Mouse (Mus musculus) lung, adult 2 months (tissue): ENCODE measurements at regions not wholly inside any gene's neighbourhood (a gene's known extent, or its start where the extent isn't known, plus 50 kb on each side); places are given as distances from the start of the nearest gene placed in this dataset.
A peak's percentile ranks its signal among the peaks of the same experiment; 100 is the strongest.

ENCODE experiments used
- DNase-seq: peaks from one replicate; pipeline ENCODE4 v3.0.0; 2022
- H3K4me1 ChIP-seq: fragments of 200-500 bp; 2 replicates; pipeline ENCODE4 v1.6.1; 2011; ENCODE audit warnings: low read length; ENCODE audit not compliant: control insufficient read depth, insufficient read depth
- H3K4me3 ChIP-seq: fragments of 200-500 bp; replicated peaks from 2 replicates; pipeline ENCODE3; 2011; ENCODE audit warnings: low read depth, mild to moderate bottlenecking, control low read depth, low read length; ENCODE audit errors: extremely low read depth
- CTCF ChIP-seq: fragments of 200-500 bp; IDR thresholded peaks from 2 replicates; pipeline ENCODE4 v1.5.1; 2011; ENCODE audit warnings: mild to moderate bottlenecking, low read length, control low read depth; ENCODE audit not compliant: insufficient read depth
- POLR2A ChIP-seq: fragments of 200-500 bp; IDR thresholded peaks from 2 replicates; pipeline ENCODE4 v1.6.1; 2011; ENCODE audit warnings: low read depth, mild to moderate bottlenecking, control low read depth, low read length, borderline replicate concordance; ENCODE audit errors: extremely low read depth
- WGBS: fragments of 180-500 bp; shearing (Covaris S2); methylation state at CpG from one replicate; pipeline ENCODE4 v1.1.7; 2018; 5-methylcytosine and 5-hydroxymethylcytosine counted together

- TF ChIP-seq CTCF (no peak), POLR2A (no peak)
- Histone ChIP-seq H3K4me1 (no peaks in the 10 kb centered on the region), H3K4me3 (no peak overlapping the region)
- WGBS: 83% methylated on average over 3 of the region's 3 CpGs
- no peak for DNase-seq
Measured at GRCm38 (mm10) chr4:105384826-105385225, 227.7 kb downstream of the Plpp3 start.

DNA sequence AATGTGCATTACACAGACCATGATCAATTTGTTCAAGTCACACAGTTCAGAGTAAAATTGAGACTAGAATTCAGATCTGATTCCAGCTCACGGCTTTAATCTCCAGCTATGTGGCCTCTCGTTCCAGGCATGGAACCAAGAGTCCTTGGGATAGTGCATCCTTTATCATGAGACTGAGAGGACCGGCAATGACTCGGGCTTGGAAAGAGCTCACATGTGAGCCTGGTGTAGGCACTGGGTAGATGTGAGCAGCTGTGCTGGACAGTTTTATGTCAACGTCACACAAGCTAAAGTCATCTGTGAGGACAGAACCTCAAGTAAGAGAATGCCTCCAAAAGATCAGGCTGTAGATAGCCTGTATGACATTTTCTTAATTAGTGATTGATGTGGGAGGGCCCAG lies 228.3 kb downstream of the Plpp3 start:
- TF ChIP-seq POLR2A (no peak), CTCF (no peak)
- Histone ChIP-seq H3K4me3 (no peak overlapping the region), H3K4me1 (no peaks in the 10 kb centered on the region)
- WGBS: 89% methylated on average over 5 of the region's 5 CpGs
- no peak for DNase-seq

- DNase-seq: no peak
- no peak for TF ChIP-seq POLR2A
- TF ChIP-seq CTCF: no peak
- Histone ChIP-seq H3K4me3 (no peak overlapping the region), H3K4me1 (no peaks in the 10 kb centered on the region; the same call in 1 of the 2 replicates)
- WGBS: 22% methylated on average over 5 of the region's 5 CpGs
Measured at GRCm38 (mm10) chr4:105390378-105390777, 233.2 kb downstream of the Plpp3 start.

DNA sequence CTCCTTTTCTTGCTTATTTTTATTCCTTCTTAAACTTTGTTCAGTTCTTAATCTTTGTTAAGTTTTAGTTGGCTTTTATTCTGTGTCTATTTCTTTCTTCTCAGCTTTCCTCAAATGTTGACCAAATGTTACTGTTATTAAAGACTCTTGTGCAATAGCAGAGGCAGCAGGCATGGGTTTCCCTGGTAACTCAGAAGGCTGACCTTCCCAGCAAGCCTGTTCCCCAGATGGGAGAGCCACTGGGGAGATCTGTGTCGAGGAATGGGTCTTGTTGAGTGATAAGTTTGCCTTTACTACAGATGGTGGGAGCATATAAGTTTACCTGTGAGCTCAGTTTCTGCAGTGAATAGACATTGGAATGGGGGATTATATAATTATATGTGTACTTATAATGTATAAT lies 237.2 kb downstream of the Plpp3 start:
- 58% methylated on average over 1 of the region's 1 CpGs for WGBS
- no peak for DNase-seq
- no peaks in the 10 kb centered on the region; the same call in 1 of the 2 replicates for H3K4me1 ChIP-seq
- no peak for TF ChIP-seq CTCF
- no peak for TF ChIP-seq POLR2A
- no peak overlapping the region for H3K4me3 ChIP-seq

- no peak for DNase-seq
- H3K4me3 ChIP-seq: no peak overlapping the region
- no peaks in the 10 kb centered on the region for H3K4me1 ChIP-seq
- 51% methylated on average over 2 of the region's 2 CpGs for WGBS
- TF ChIP-seq CTCF (no peak), POLR2A (no peak)
Measured at GRCm38 (mm10) chr4:105397451-105397850, 240.3 kb downstream of the Plpp3 start.

GRCm38 (mm10) chr4:105402021-105402420 lies 244.9 kb downstream of the Plpp3 start:
- 62% methylated on average over 3 of the region's 3 CpGs for WGBS
- DNase-seq: no peak
- peaks cover 3% of the 10 kb centered on the region for H3K4me1 ChIP-seq
- H3K4me3 ChIP-seq: no peak overlapping the region
- no peak for TF ChIP-seq POLR2A

GRCm38 (mm10) chr4:105403169-105403568 lies 246.0 kb downstream of the Plpp3 start:
- peaks cover 3% of the 10 kb centered on the region for H3K4me1 ChIP-seq
- WGBS: 40% methylated on average over 3 of the region's 3 CpGs
- TF ChIP-seq POLR2A (no peak), CTCF (no peak)
- no peak overlapping the region for H3K4me3 ChIP-seq
- DNase-seq: peak; percentile 12

GRCm38 (mm10) chr4:105403686-105404085 lies 246.5 kb downstream of the Plpp3 start:
- no peak for TF ChIP-seq CTCF
- no peak for TF ChIP-seq POLR2A
- 74% methylated on average over 6 of the region's 6 CpGs for WGBS
- Histone ChIP-seq H3K4me3 (no peak overlapping the region), H3K4me1 (peaks cover 3% of the 10 kb centered on the region)
- DNase-seq: no peak

DNA sequence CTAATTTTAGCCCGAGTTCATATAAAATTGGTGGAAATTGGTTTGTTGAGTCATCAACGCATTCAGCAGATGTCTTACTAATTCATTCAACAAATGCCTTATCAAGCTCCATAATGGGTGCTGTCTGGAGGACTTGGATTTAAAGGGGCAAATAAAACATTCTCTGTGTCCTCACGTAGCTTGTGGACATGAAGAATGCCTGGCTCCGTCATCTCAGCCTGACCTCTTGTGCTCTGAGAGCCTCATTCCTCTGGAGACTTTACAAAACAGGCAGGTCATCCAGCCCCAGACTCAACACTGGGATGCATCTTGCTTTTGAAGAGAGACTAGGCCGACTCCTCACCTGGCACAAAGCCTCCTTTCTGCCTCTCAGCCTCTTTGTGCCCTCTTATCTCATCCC lies 248.6 kb downstream of the Plpp3 start:
- no peak overlapping the region for H3K4me3 ChIP-seq
- TF ChIP-seq POLR2A: no peak
- TF ChIP-seq CTCF: no peak
- DNase-seq: no peak
- H3K4me1 ChIP-seq: peaks cover 3% of the 10 kb centered on the region
- WGBS: 72% methylated on average over 5 of the region's 5 CpGs

- DNase-seq: no peak
- 76% methylated on average over 14 of the region's 14 CpGs for WGBS
- H3K4me3 ChIP-seq: no peak overlapping the region
- TF ChIP-seq CTCF: no peak
- TF ChIP-seq POLR2A: no peak
- peaks cover 3% of the 10 kb centered on the region for H3K4me1 ChIP-seq
Measured at GRCm38 (mm10) chr4:105406786-105407464, 249.8 kb downstream of the Plpp3 start.
